13 mouse cellular contexts compared by ENCODE assay signal in the genomic region with DNA sequence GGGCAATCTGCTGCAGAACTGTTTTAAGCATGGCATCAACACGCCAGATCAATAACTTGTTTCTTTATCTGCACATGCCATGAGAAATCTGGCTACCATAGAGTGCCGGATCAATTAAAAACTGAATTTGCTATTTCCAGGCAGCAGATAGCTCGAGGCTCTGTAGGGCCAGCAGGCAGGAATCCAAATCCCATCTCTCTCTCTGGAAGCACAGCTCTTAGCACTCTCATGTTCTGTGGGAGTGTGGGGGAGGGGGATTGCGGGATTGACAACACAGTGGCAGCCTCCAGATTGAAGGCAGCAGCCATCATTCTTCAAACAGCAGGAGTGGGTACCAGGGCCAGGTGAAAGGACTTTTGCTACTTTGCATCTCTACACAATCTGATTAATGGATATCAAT.
DNase-seq lines count a peak whose midpoint lies in the region; ATAC-seq lines count a peak whose summit lies in the region.
"Had no signal": no experiment of that assay in that cellular context is flagged by ENCODE, and none has a peak within 500 bp of the region (broad histone marks: within the 10 kb centered on the region; RNA-seq: fewer than 3 reads in every experiment).

No protein-coding gene starts in this region.

- 50% methylated on average over 4 of the region's 4 CpGs for WGBS in hindbrain, embryonic 16.5 days
- WGBS in hindbrain, embryonic 13.5 days, result 65% methylated on average over 4 of the region's 4 CpGs
- WGBS in midbrain, embryonic 15.5 days, result 45% methylated on average over 4 of the region's 4 CpGs

- no peaks in the 10 kb centered on the region for H3K9me3 ChIP-seq in hindbrain, embryonic 16.5 days (ENCODE audit: control insufficient read depth, low read length)
- H3K9me3 ChIP-seq in hindbrain, embryonic 13.5 days, result no peaks in the 10 kb centered on the region
- H3K9me3 ChIP-seq in midbrain, embryonic 15.5 days, result no peaks in the 10 kb centered on the region
- H3K9me3 ChIP-seq: embryonic facial prominence, embryonic 15.5 days had no signal

- DNase-seq in brain, embryonic 18.5 days (ENCODE audit: low read depth, low spot score), result peak; percentile 67
- peak; percentile 69 for DNase-seq in layer of hippocampus, adult 11-12 months (ENCODE audit: low spot score)
- no peak for DNase-seq in ovary, postnatal 36 days (ENCODE audit: low spot score)
- no peak for DNase-seq in spleen, postnatal 10 days (ENCODE audit: low spot score in 2 of 2)
- DNase-seq: cerebellum, postnatal 36 days; kidney, adult 8-10 months; lung, postnatal 14 days had no signal

- no peaks in the 10 kb centered on the region for H3K27me3 ChIP-seq in hindbrain, embryonic 16.5 days (replicated peaks; ENCODE audit: control insufficient read depth, insufficient read depth, low read length)
- no peaks in the 10 kb centered on the region for H3K27me3 ChIP-seq in hindbrain, embryonic 13.5 days
- H3K27me3 ChIP-seq in midbrain, embryonic 15.5 days (replicated peaks), result no peaks in the 10 kb centered on the region
- H3K27me3 ChIP-seq: embryonic facial prominence, embryonic 15.5 days had no signal

- H3K4me3 ChIP-seq in hindbrain, embryonic 16.5 days (ENCODE audit: low read length), result no peak overlapping the region
- H3K4me3 ChIP-seq in hindbrain, embryonic 13.5 days, result no peak overlapping the region
- no peak overlapping the region for H3K4me3 ChIP-seq in midbrain, embryonic 15.5 days
- H3K4me3 ChIP-seq: embryonic facial prominence, embryonic 15.5 days had no signal

- no peak overlapping the region for H3K4me2 ChIP-seq in hindbrain, embryonic 16.5 days (ENCODE audit: low read length)
- H3K4me2 ChIP-seq in hindbrain, embryonic 13.5 days, result no peak overlapping the region
- no peak overlapping the region for H3K4me2 ChIP-seq in midbrain, embryonic 15.5 days
- H3K4me2 ChIP-seq: embryonic facial prominence, embryonic 15.5 days had no signal

- H3K9ac ChIP-seq in hindbrain, embryonic 16.5 days (ENCODE audit: low read depth, low read length), result no peak overlapping the region
- no peak overlapping the region for H3K9ac ChIP-seq in hindbrain, embryonic 13.5 days
- no peak overlapping the region for H3K9ac ChIP-seq in midbrain, embryonic 15.5 days
- H3K9ac ChIP-seq: embryonic facial prominence, embryonic 15.5 days; liver, embryonic 14.5 days had no signal

- peaks cover 3% of the 10 kb centered on the region; the same call in 1 of the 2 replicates for H3K4me1 ChIP-seq in hindbrain, embryonic 16.5 days (ENCODE audit: control insufficient read depth, insufficient read depth, low read depth, low read length)
- H3K4me1 ChIP-seq in hindbrain, embryonic 13.5 days (replicated peaks), result peaks cover 6% of the 10 kb centered on the region
- no peaks in the 10 kb centered on the region for H3K4me1 ChIP-seq in midbrain, embryonic 15.5 days

- H3K27ac ChIP-seq in hindbrain, embryonic 16.5 days (ENCODE audit: low read depth, low read length), result no peak overlapping the region
- H3K27ac ChIP-seq in hindbrain, embryonic 13.5 days, result no peak overlapping the region
- H3K27ac ChIP-seq in midbrain, embryonic 15.5 days, result no peak overlapping the region
- H3K27ac ChIP-seq: embryonic facial prominence, embryonic 15.5 days; liver, embryonic 14.5 days had no signal

- H3K36me3 ChIP-seq in hindbrain, embryonic 16.5 days (ENCODE audit: control insufficient read depth, insufficient read depth, low read length), result no peaks in the 10 kb centered on the region
- no peaks in the 10 kb centered on the region for H3K36me3 ChIP-seq in hindbrain, embryonic 13.5 days
- no peaks in the 10 kb centered on the region for H3K36me3 ChIP-seq in midbrain, embryonic 15.5 days (replicated peaks)
- H3K36me3 ChIP-seq: embryonic facial prominence, embryonic 15.5 days had no signal

- ATAC-seq in hindbrain, embryonic 16.5 days, result 0 out of 2 replicates have a peak, but pooled peaks have one; percentile 37
- no peak for ATAC-seq in hindbrain, embryonic 13.5 days (ENCODE audit: low FRiP score)
- peak; percentile 37; the same call in 1 of the 2 replicates for ATAC-seq in midbrain, embryonic 15.5 days (replicated peaks)
- no peak for ATAC-seq in inflammation-experienced regulatory T-cells, adult 6 months

Comparison
In these comparisons a context has a peak if more than half of its experiments do, and no peak if none do; other contexts are left out.
1. ATAC-seq: peak in hindbrain, embryonic 16.5 days (single experiment) and midbrain, embryonic 15.5 days (single experiment); none in hindbrain, embryonic 13.5 days (single experiment) and inflammation-experienced regulatory T-cells, adult 6 months (single experiment).
2. DNase-seq: peak in brain, embryonic 18.5 days (single experiment) and layer of hippocampus, adult 11-12 months (single experiment); none in ovary, postnatal 36 days (single experiment) and spleen, postnatal 10 days (0 of 2).